Mouse (Mus musculus) Patski (cell line): ENCODE data around the gene Tmc4. TPM values are rescaled to one million over a fixed set of nuclear protein-coding genes. Genes with fewer than 3 reads are reported as not detected.

ENCODE experiments used
- ATAC-seq: fragments of 100-300 bp; one replicate; pipeline ENCODE4 v1.8.0; 2021
- CTCF ChIA-PET: fragments of 350-600 bp; sonication (Branson Sonifier 250); formaldehyde crosslinking; loops from one replicate; lab custom pipeline; 2022; ENCODE audit warnings: inconsistent platforms; lab: Charles Lee
- POLR2A ChIA-PET: fragments of 350-600 bp; sonication (Branson Sonifier 250); formaldehyde crosslinking; loops from one replicate; lab custom pipeline; 2022; ENCODE audit warnings: antibody characterized with exemption, inconsistent platforms; lab: Charles Lee
- DNase-seq: peaks from one replicate; pipeline ENCODE4 v3.0.0-alpha.2; 2011; ENCODE audit warnings: low read depth, low spot score
- H3K27me3 ChIP-seq: fragments of 371-371 bp; one replicate; pipeline ENCODE4 v1.5.1; 2021
- CTCF ChIP-seq: fragments of 100-300 bp; IDR thresholded peaks from one replicate; pipeline ENCODE4 v1.5.1; 2021
- in situ Hi-C: fragments of 300-500 bp; cut with MboI; formaldehyde crosslinking; loops from 3 replicates; pipeline ENCODE4 v1.11.1; 2018; ENCODE audit warnings: low pct_unique_long_range_greater_than_20kb, mixed read lengths
- polyA plus RNA-seq: library from polyadenylated mRNA; unstranded; gene quantifications from one replicate; pipeline ENCODE4 v1.2.3, GENCODE M21; 2021

The Tmc4 gene
- polyA plus RNA-seq, 1 experiment from 2014 or later: 2.4 TPM

- TF ChIP-seq CTCF: peak; percentile 73
- in situ Hi-C loops: no loop called here
- CTCF ChIA-PET: interaction anchor here (1.0 to 2.3 kb wide), 10 partner anchors 10 to 286 kb away, joined by 3 to 18 read pairs (median 4); no protein-coding TSS in a partner anchor
- peak; percentile 15 for ATAC-seq
- no peaks in the 10 kb centered on the region for H3K27me3 ChIP-seq
- POLR2A ChIA-PET: interaction anchor here (0.9 kb wide), 1 partner anchor 9 kb away, joined by 3 read pairs; no protein-coding TSS in a partner anchor
- no peak for DNase-seq
These were observed 60.7 kb downstream of the Tmc4 start for GRCm38 (mm10) chr7:3616389-3617241.

GRCm38 (mm10) chr7:3616057-3616388 is 61.3 kb downstream of the Tmc4 start, which contains the start of gene Oscar:
Oscar (minus strand) TSS chr7:3616157.
- in situ Hi-C loops: no loop called here
- POLR2A ChIA-PET: no interaction called here
- DNase-seq: no peak
- no peak for ATAC-seq
- H3K27me3 ChIP-seq: no peaks in the 10 kb centered on the region
- CTCF ChIA-PET: interaction anchor here (1.3 to 2.3 kb wide), 5 partner anchors 9 to 30 kb away, joined by 4 to 15 read pairs (median 6); no protein-coding TSS in a partner anchor
- no peak for TF ChIP-seq CTCF

Other genes starting within 250 kb of the Tmc4 start
- not detected for gene Tarm1, start 174.9 kb downstream of the Tmc4 start, polyA plus RNA-seq
- gene Oscar, start 61.4 kb downstream of the Tmc4 start, polyA plus RNA-seq: 0.09 TPM
- 328 TPM for gene Ndufa3, start 60.2 kb downstream of the Tmc4 start, polyA plus RNA-seq
- 27.1 TPM for gene Tfpt, start 47.6 kb downstream of the Tmc4 start, polyA plus RNA-seq
- gene Prpf31, start 47.6 kb downstream of the Tmc4 start, polyA plus RNA-seq: 58.0 TPM
- 56.5 TPM for gene Cnot3, start 32.3 kb downstream of the Tmc4 start, polyA plus RNA-seq
- 18.5 TPM for gene Leng1, start 11.7 kb downstream of the Tmc4 start, polyA plus RNA-seq
- 205 TPM for gene Tsen34, start 15.3 kb upstream of the Tmc4 start, polyA plus RNA-seq
- 118 TPM for gene Mboat7, start 16.0 kb upstream of the Tmc4 start, polyA plus RNA-seq
- 1,336 TPM for gene Rps9, start 26.4 kb upstream of the Tmc4 start, polyA plus RNA-seq
- 0.03 TPM for gene Pirb, start 42.8 kb upstream of the Tmc4 start, polyA plus RNA-seq
- gene Gm15448, start 148.1 kb upstream of the Tmc4 start, polyA plus RNA-seq: not detected
- gene Pira2, start 167.5 kb upstream of the Tmc4 start, polyA plus RNA-seq: not detected
- not detected for gene Gm14548, start 220.6 kb upstream of the Tmc4 start, polyA plus RNA-seq
- gene Lilra6, start 237.9 kb upstream of the Tmc4 start, polyA plus RNA-seq: not detected